In genomic region chr7:68365711-68366110, GRCm38 (mm10) we compare ENCODE assay signal across 12 mouse cellular contexts.
DNase-seq lines count a peak whose midpoint lies in the region; ATAC-seq and TF ChIP-seq lines count a peak whose summit lies in the region.
"Had no signal": no experiment of that assay in that cellular context is flagged by ENCODE, and none has a peak within 500 bp of the region (broad histone marks: within the 10 kb centered on the region; RNA-seq: fewer than 3 reads in every experiment).

No protein-coding gene starts in this region.

- H3K9ac ChIP-seq in forebrain, embryonic 15.5 days (replicated peaks) = no peak overlapping the region
- no peak overlapping the region for H3K9ac ChIP-seq in forebrain, embryonic 11.5 days (ENCODE audit: low read length)
- H3K9ac ChIP-seq in lung, embryonic 14.5 days = no peak overlapping the region
- H3K9ac ChIP-seq: embryonic facial prominence, embryonic 12.5 days; heart, embryonic 15.5 days; lung, embryonic 15.5 days had no signal

- no peaks in the 10 kb centered on the region for H3K27me3 ChIP-seq in forebrain, embryonic 15.5 days
- no peaks in the 10 kb centered on the region for H3K27me3 ChIP-seq in forebrain, embryonic 11.5 days (ENCODE audit: control insufficient read depth, insufficient read depth, low read length)
- peaks cover under 1% of the 10 kb centered on the region; the same call in 1 of the 2 replicates for H3K27me3 ChIP-seq in lung, embryonic 14.5 days (ENCODE audit: insufficient read depth, low read length)
- H3K27me3 ChIP-seq in midbrain, embryonic 10.5 days (ENCODE audit: low read depth, poor library complexity, severe bottlenecking) = peaks cover 9% of the 10 kb centered on the region; the same call in 1 of the 2 replicates

- H3K27ac ChIP-seq in forebrain, embryonic 15.5 days (replicated peaks) = peak overlapping the region; percentile 18; the same call in 1 of the 2 replicates
- no peak overlapping the region for H3K27ac ChIP-seq in forebrain, embryonic 11.5 days (ENCODE audit: low read depth, low read length)
- H3K27ac ChIP-seq in lung, embryonic 14.5 days (ENCODE audit: low read depth) = no peak overlapping the region
- H3K27ac ChIP-seq in midbrain, embryonic 10.5 days (replicated peaks) = no peak overlapping the region
- H3K27ac ChIP-seq: embryonic facial prominence, embryonic 12.5 days; heart, embryonic 15.5 days; lung, embryonic 15.5 days had no signal

- ATAC-seq in forebrain, embryonic 15.5 days (replicated peaks) = no peak
- ATAC-seq in forebrain, embryonic 11.5 days (replicated peaks; ENCODE audit: low FRiP score) = no peak
- no peak for ATAC-seq in lung, embryonic 14.5 days (ENCODE audit: insufficient read depth)

- intact Hi-C loops in left cerebral cortex, postnatal 4 days (cut with DNase I) = no loop called here

- DNase-seq in forebrain, embryonic 11.5 days (ENCODE audit: low spot score) = no peak
- peak; percentile 70 for DNase-seq in lung, embryonic 14.5 days
- DNase-seq in lung, postnatal 25 days (ENCODE audit: low spot score) = no peak
- DNase-seq in left cerebral cortex, postnatal 4 days = peak; percentile 65
- peak; percentile 64 for DNase-seq in testis, postnatal 14 days (ENCODE audit: low spot score)
- DNase-seq in kidney, postnatal 14 days = no peak
- DNase-seq in midbrain, embryonic 10.5 days (ENCODE audit: low spot score) = no peak

- no peaks in the 10 kb centered on the region for H3K4me1 ChIP-seq in forebrain, embryonic 15.5 days
- no peaks in the 10 kb centered on the region for H3K4me1 ChIP-seq in forebrain, embryonic 11.5 days (replicated peaks; ENCODE audit: control insufficient read depth, insufficient read depth, low read length)
- H3K4me1 ChIP-seq in lung, embryonic 14.5 days (ENCODE audit: insufficient read depth) = no peaks in the 10 kb centered on the region
- H3K4me1 ChIP-seq in midbrain, embryonic 10.5 days = peaks cover 9% of the 10 kb centered on the region; the same call in 1 of the 2 replicates
- H3K4me1 ChIP-seq: embryonic facial prominence, embryonic 12.5 days; lung, embryonic 15.5 days had no signal

- no peak for TF ChIP-seq CTCF in lung, embryonic 14.5 days (IDR thresholded peaks at IDR 0.05; ENCODE audit: low read depth)

- H3K4me3 ChIP-seq in forebrain, embryonic 15.5 days = no peak overlapping the region
- no peak overlapping the region for H3K4me3 ChIP-seq in forebrain, embryonic 11.5 days (ENCODE audit: low read depth, low read length)
- H3K4me3 ChIP-seq in lung, embryonic 14.5 days (ENCODE audit: low read depth, low read length) = no peak overlapping the region
- no peak overlapping the region for H3K4me3 ChIP-seq in midbrain, embryonic 10.5 days
- H3K4me3 ChIP-seq: embryonic facial prominence, embryonic 12.5 days; heart, embryonic 15.5 days; lung, embryonic 15.5 days; myocyte had no signal

- H3K4me2 ChIP-seq in forebrain, embryonic 15.5 days (replicated peaks) = no peak overlapping the region
- H3K4me2 ChIP-seq in forebrain, embryonic 11.5 days (ENCODE audit: low read depth, low read length, severe bottlenecking) = no peak overlapping the region
- H3K4me2 ChIP-seq in lung, embryonic 14.5 days = no peak overlapping the region
- H3K4me2 ChIP-seq: embryonic facial prominence, embryonic 12.5 days; heart, embryonic 15.5 days; lung, embryonic 15.5 days had no signal

- no peaks in the 10 kb centered on the region for H3K36me3 ChIP-seq in forebrain, embryonic 15.5 days
- H3K36me3 ChIP-seq in forebrain, embryonic 11.5 days (ENCODE audit: control insufficient read depth, insufficient read depth, low read length) = no peaks in the 10 kb centered on the region
- H3K36me3 ChIP-seq in lung, embryonic 14.5 days (ENCODE audit: insufficient read depth) = no peaks in the 10 kb centered on the region
- H3K36me3 ChIP-seq in midbrain, embryonic 10.5 days = no peaks in the 10 kb centered on the region
- H3K36me3 ChIP-seq: embryonic facial prominence, embryonic 12.5 days; heart, embryonic 15.5 days; lung, embryonic 15.5 days had no signal

- H3K9me3 ChIP-seq in forebrain, embryonic 15.5 days = no peaks in the 10 kb centered on the region
- H3K9me3 ChIP-seq in forebrain, embryonic 11.5 days (ENCODE audit: control insufficient read depth, low read length) = no peaks in the 10 kb centered on the region
- H3K9me3 ChIP-seq in lung, embryonic 14.5 days (ENCODE audit: low read depth, low read length) = no peaks in the 10 kb centered on the region
- no peaks in the 10 kb centered on the region for H3K9me3 ChIP-seq in midbrain, embryonic 10.5 days (replicated peaks)
- H3K9me3 ChIP-seq: heart, embryonic 15.5 days; lung, embryonic 15.5 days had no signal

- WGBS in forebrain, embryonic 15.5 days = 72% methylated on average over 9 of the region's 9 CpGs
- WGBS in forebrain, embryonic 11.5 days = 90% methylated on average over 9 of the region's 9 CpGs
- WGBS in lung, embryonic 14.5 days = 69% methylated on average over 9 of the region's 9 CpGs
- WGBS in midbrain, embryonic 10.5 days = 89% methylated on average over 9 of the region's 9 CpGs

Comparison
In these comparisons a context has a peak if more than half of its experiments do, and no peak if none do; other contexts are left out.
1. DNase-seq: peak in lung, embryonic 14.5 days (single experiment), left cerebral cortex, postnatal 4 days (single experiment) and testis, postnatal 14 days (single experiment); none in forebrain, embryonic 11.5 days (single experiment), lung, postnatal 25 days (single experiment), kidney, postnatal 14 days (single experiment) and midbrain, embryonic 10.5 days (single experiment).